Mouse (Mus musculus): Measurements from ENCODE around the gene Dnajb4.
"Not testable (repeated sequence)": the region's sequence is repeated elsewhere in the genome, so short reads cannot be mapped to it uniquely, and the experiment has no call there.

The Dnajb4 gene

DNA sequence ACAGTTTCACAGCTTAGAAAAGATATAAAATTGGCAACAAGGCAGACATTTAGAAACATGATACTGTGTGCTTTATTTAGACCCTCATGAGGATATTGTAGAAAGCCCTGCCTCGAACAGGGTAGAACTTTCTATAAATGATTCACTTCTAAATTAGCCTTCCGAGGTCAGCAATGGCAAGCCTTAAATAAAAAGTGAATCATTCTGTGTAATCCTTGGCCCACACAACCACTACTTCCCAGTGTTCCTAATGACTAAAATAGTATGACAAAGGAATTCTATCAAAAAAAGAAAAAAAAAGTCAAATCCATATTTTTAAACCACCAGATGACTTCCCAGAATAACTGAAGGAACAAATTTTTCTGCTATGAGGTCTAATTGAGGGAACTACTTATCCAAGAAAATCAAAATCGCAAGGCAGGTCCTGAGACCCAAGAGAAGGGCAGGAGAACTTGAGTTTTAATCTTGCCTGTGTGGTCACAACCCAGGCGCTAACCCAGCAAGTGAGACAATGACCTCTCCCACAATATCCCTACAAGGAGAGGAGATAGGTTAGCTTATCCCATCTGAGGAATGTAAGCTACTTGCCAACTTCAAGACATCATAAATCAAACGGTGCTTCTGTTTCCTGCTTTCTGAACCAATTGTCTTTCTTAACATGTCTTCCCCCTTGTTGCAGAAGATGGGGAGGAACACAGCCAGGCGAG, 67.0 kb downstream of the Dnajb4 start:
- no peak for DNase-seq

- DNase-seq, result no peak
These were observed 68.0 kb downstream of the Dnajb4 start for GRCm38 (mm10) chr3:152142146-152142545.

- DNase-seq, result not testable (repeated sequence)
These were observed 70.8 kb downstream of the Dnajb4 start for GRCm38 (mm10) chr3:152139308-152139707.

DNA sequence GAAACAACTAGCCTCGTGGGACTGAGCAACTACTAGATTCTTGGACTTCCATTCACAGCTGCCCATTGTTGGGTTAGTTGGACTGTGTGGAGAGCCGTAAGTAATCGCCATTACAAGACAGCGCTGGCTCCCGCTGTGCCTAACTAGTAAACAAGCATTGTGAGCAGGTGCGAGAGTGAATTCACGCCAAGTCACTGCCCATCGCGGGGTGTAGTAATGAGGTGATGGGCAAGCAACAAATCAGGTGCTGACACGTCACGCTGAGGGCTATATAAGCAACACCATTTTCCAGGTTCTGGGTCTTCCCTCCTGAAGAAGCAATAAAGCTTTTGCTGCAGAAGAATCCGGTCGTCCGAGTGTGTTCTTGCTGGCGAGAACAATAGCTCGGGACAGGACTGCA, 74.0 kb downstream of the Dnajb4 start:
- not testable (repeated sequence) for DNase-seq

DNA sequence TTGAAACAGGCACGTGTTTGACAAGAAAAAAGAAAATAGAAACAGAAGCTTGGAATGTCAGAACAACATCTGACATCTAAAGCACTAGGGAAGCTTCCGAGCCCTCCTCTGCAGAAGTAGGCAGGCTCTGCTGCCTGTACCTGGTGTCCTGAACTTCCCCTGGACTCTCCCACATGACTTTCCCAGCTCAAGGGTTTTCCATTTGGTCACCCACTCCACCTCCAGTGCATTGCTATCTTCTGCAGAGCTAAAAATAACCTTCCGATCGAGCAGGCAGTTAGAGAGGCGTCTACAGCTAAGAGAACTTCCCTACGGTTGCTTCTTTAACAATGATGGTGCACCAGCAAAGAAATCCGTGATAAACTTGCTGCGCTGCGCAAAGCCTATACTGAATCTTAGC, 76.5 kb downstream of the Dnajb4 start:
- DNase-seq, result no peak

- no peak for DNase-seq
These were observed 79.1 kb downstream of the Dnajb4 start for GRCm38 (mm10) chr3:152130963-152131362.

- DNase-seq, result not testable (repeated sequence)
These were observed 80.7 kb downstream of the Dnajb4 start for GRCm38 (mm10) chr3:152129426-152129825.

DNA sequence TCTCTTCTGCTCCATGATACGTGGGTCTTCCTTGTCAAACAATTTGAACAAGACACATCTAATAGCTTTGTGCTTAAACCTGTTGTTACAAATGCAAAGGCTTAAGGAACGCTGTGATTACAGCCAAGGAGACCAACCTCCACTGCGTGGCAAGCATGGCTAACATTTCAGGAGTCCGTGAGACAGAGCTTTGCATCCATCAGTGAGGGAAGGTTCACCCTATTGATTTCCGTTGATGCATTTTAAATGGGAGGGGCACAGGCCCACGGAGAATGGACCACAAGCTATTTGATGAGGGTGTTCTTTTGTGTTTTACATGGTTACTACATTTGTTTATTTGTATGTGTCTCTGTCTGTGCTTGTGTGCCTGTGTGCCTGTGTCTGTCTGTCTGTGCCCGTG, 81.5 kb downstream of the Dnajb4 start:
- DNase-seq, result no peak
